24 mouse cellular contexts compared by ENCODE assay signal in genomic region chr16:92330966-92331365, GRCm38 (mm10). TPM values are rescaled to one million over a fixed set of nuclear protein-coding genes. Genes with fewer than 3 reads are reported as not detected.
DNase-seq lines count a peak whose midpoint lies in the region; ATAC-seq lines count a peak whose summit lies in the region.
"Had no signal": no experiment of that assay in that cellular context is flagged by ENCODE, and none has a peak within 500 bp of the region (broad histone marks: within the 10 kb centered on the region; RNA-seq: fewer than 3 reads in every experiment).

No protein-coding gene starts in this region.

- H3K27ac ChIP-seq in heart, embryonic 14.5 days (replicated peaks in 1 of 2; ENCODE audit: control insufficient read depth in 1 of 2, insufficient read depth in 1 of 2, low read depth in 2 of 2, low read length in 2 of 2), result peak overlapping the region; percentile 40 to 65; a peak in 3 of 4 replicates
- H3K27ac ChIP-seq in lung, embryonic 16.5 days (ENCODE audit: low read length), result peak overlapping the region; percentile 13; the same call in 1 of the 2 replicates
- H3K27ac ChIP-seq: embryonic facial prominence, embryonic 13.5 days; hindbrain, postnatal 0 days; limb, embryonic 13.5 days; macrophage; neural tube, embryonic 12.5 days; stomach, postnatal 0 days had no signal

- no peak overlapping the region for H3K4me2 ChIP-seq in heart, embryonic 14.5 days (ENCODE audit: low read length)
- no peak overlapping the region for H3K4me2 ChIP-seq in lung, embryonic 16.5 days (ENCODE audit: low read depth, low read length)
- H3K4me2 ChIP-seq: embryonic facial prominence, embryonic 13.5 days; limb, embryonic 13.5 days; midbrain, embryonic 11.5 days; neural tube, embryonic 12.5 days had no signal

- no peak for DNase-seq in heart, postnatal 25 days (ENCODE audit: low spot score)
- DNase-seq in lung, postnatal 14 days, result no peak
- DNase-seq in cerebellum, postnatal 25 days, result peak; percentile 65 to 67
- no peak for DNase-seq in embryo, embryonic 11 days
- DNase-seq in spleen, postnatal 36 days (ENCODE audit: low spot score in 2 of 2), result no peak
- DNase-seq: adrenal gland, adult 2 months; kidney, adult 18-20 months; kidney, postnatal 4 days; lung, adult 2 months had no signal

- intact Hi-C loops in heart, postnatal 25 days (cut with DNase I), result no loop called here

- H3K36me3 ChIP-seq in heart, embryonic 14.5 days (ENCODE audit: control insufficient read depth, insufficient read depth, low read length), result no peaks in the 10 kb centered on the region
- H3K36me3 ChIP-seq in lung, embryonic 16.5 days (ENCODE audit: control insufficient read depth, insufficient read depth, low read length), result no peaks in the 10 kb centered on the region
- H3K36me3 ChIP-seq: embryonic facial prominence, embryonic 13.5 days; G1E; limb, embryonic 13.5 days; neural tube, embryonic 12.5 days had no signal

- WGBS in heart, embryonic 14.5 days, result 45% methylated on average over 5 of the region's 5 CpGs
- WGBS in lung, embryonic 16.5 days, result 68% methylated on average over 5 of the region's 5 CpGs

- H3K4me1 ChIP-seq in heart, embryonic 14.5 days (ENCODE audit: control insufficient read depth in 2 of 2, insufficient read depth in 2 of 2, low read length in 2 of 2), result peaks cover 3 to 7% of the 10 kb centered on the region in 2 experiments; a peak in 2 of 4 replicates
- no peaks in the 10 kb centered on the region; the same call in 1 of the 2 replicates for H3K4me1 ChIP-seq in lung, embryonic 16.5 days (replicated peaks; ENCODE audit: control insufficient read depth, insufficient read depth, low read length)
- H3K4me1 ChIP-seq: neural tube, embryonic 12.5 days had no signal

- H3K27me3 ChIP-seq in heart, embryonic 14.5 days (ENCODE audit: control insufficient read depth, insufficient read depth, low read length), result 0 out of 2 replicates have a peak, but pooled peaks cover 3% of the 10 kb centered on the region
- H3K27me3 ChIP-seq in lung, embryonic 16.5 days (ENCODE audit: control insufficient read depth, insufficient read depth, low read depth, low read length), result no peaks in the 10 kb centered on the region
- H3K27me3 ChIP-seq: limb, embryonic 13.5 days; neural tube, embryonic 12.5 days had no signal

- ATAC-seq in heart, embryonic 14.5 days (ENCODE audit: insufficient number of reproducible peaks, insufficient read depth, low FRiP score, low read depth), result no peak
- no peak for ATAC-seq in lung, embryonic 16.5 days (ENCODE audit: low read depth)
- ATAC-seq: forebrain, embryonic 16.5 days; hindbrain, postnatal 0 days had no signal

- H3K9me3 ChIP-seq in heart, embryonic 14.5 days (ENCODE audit: control insufficient read depth, low read length), result no peaks in the 10 kb centered on the region
- H3K9me3 ChIP-seq in lung, embryonic 16.5 days (ENCODE audit: control insufficient read depth, low read length), result no peaks in the 10 kb centered on the region
- H3K9me3 ChIP-seq: embryonic facial prominence, embryonic 13.5 days; G1E; limb, embryonic 13.5 days; neural tube, embryonic 12.5 days had no signal

- H3K4me3 ChIP-seq in heart, embryonic 14.5 days (ENCODE audit: control insufficient read depth in 1 of 2, insufficient read depth in 1 of 2, low read depth in 1 of 2, low read length in 2 of 2), result no peak overlapping the region
- H3K4me3 ChIP-seq in lung, embryonic 16.5 days (ENCODE audit: low read length), result no peak overlapping the region
- H3K4me3 ChIP-seq: embryonic facial prominence, embryonic 13.5 days; limb, embryonic 13.5 days; neural tube, embryonic 12.5 days had no signal

- H3K9ac ChIP-seq in heart, embryonic 14.5 days (ENCODE audit: low read length), result no peak overlapping the region
- H3K9ac ChIP-seq in lung, embryonic 16.5 days (ENCODE audit: low read length), result no peak overlapping the region
- H3K9ac ChIP-seq: embryonic facial prominence, embryonic 13.5 days; limb, embryonic 13.5 days; neural tube, embryonic 12.5 days had no signal

RNA-seq across cellular contexts. Expression of gene Fam243, which starts 9.7 kb away (rescaled TPM):
- polyA plus RNA-seq in heart, embryonic 14.5 days (2014; fragmentation: Nextera tagmentation; extraction: Ambion mirVana), result not detected in 2 replicates
- total RNA-seq in heart, postnatal 25 days (2021), result 1 to 10 TPM in 1 of 2 experiments, under 1 TPM in 1; 0.75 to 1.4 TPM
- not detected in 2 replicates for polyA plus RNA-seq in lung, embryonic 16.5 days (2015; fragmentation: Nextera tagmentation; extraction: Ambion mirVana)
- total RNA-seq: adrenal gland, adult 2 months; gastrocnemius, adult 18-20 months; hindbrain, postnatal 0 days; layer of hippocampus, postnatal 10 days; monocyte, adult 5-6 weeks had no signal
- polyA plus RNA-seq: adrenal gland, adult 2 months; embryonic facial prominence, embryonic 13.5 days; G1E; hindbrain, postnatal 0 days; limb, embryonic 13.5 days; lung, adult 2 months; macrophage; midbrain, embryonic 11.5 days; neural tube, embryonic 12.5 days; stomach, postnatal 0 days had no signal

RNA-seq across cellular contexts. Expression of gene Kcne1, which starts 28.3 kb away (rescaled TPM):
- 192 and 199 TPM in 2 replicates for polyA plus RNA-seq in heart, embryonic 14.5 days (2014; fragmentation: Nextera tagmentation; extraction: Ambion mirVana)
- 10 to 100 TPM; 39.8 to 40.1 TPM for total RNA-seq in heart, postnatal 25 days (2021)
- 0.63 and 1.0 TPM in 2 replicates for polyA plus RNA-seq in lung, embryonic 16.5 days (2015; fragmentation: Nextera tagmentation; extraction: Ambion mirVana)
- total RNA-seq: gastrocnemius, adult 18-20 months; layer of hippocampus, postnatal 10 days; monocyte, adult 5-6 weeks had no signal
- polyA plus RNA-seq: adrenal gland, adult 2 months; G1E; lung, adult 2 months; macrophage; neural tube, embryonic 12.5 days had no signal

RNA-seq across cellular contexts. Expression of gene Smim11, which starts 29.9 kb away (rescaled TPM):
- 129 and 132 TPM in 2 replicates for polyA plus RNA-seq in heart, embryonic 14.5 days (2014; fragmentation: Nextera tagmentation; extraction: Ambion mirVana)
- total RNA-seq in heart, postnatal 25 days (2021), result 10 to 100 TPM; 75.9 to 77.2 TPM
- 132 and 142 TPM in 2 replicates for polyA plus RNA-seq in lung, embryonic 16.5 days (2015; fragmentation: Nextera tagmentation; extraction: Ambion mirVana)

RNA-seq across cellular contexts. Expression of gene Kcne2, which starts 38.8 kb away (rescaled TPM):
- polyA plus RNA-seq in heart, embryonic 14.5 days (2014; fragmentation: Nextera tagmentation; extraction: Ambion mirVana), result 0.59 and 1.1 TPM in 2 replicates
- total RNA-seq in heart, postnatal 25 days (2021), result not detected
- 1.3 and 1.4 TPM in 2 replicates for polyA plus RNA-seq in lung, embryonic 16.5 days (2015; fragmentation: Nextera tagmentation; extraction: Ambion mirVana)
- total RNA-seq: adrenal gland, adult 2 months; gastrocnemius, adult 18-20 months; monocyte, adult 5-6 weeks had no signal
- polyA plus RNA-seq: adrenal gland, adult 2 months; G1E; gonadal fat pad, adult 2 months; macrophage had no signal

Comparison
In these comparisons a context has a peak if more than half of its experiments do, and no peak if none do; other contexts are left out.
1. DNase-seq: peak in cerebellum, postnatal 25 days (2 of 2); none in heart, postnatal 25 days (single experiment), lung, postnatal 14 days (single experiment), embryo, embryonic 11 days (single experiment) and spleen, postnatal 36 days (0 of 2).
2. RNA of gene Kcne1, which starts 28.3 kb away (polyA plus RNA-seq): 192 to 199 TPM in heart, embryonic 14.5 days; 0.63 to 1.0 TPM in lung, embryonic 16.5 days; every median in the first group is over 10 times any median in the second.